Mouse (Mus musculus) embryonic fibroblast, embryonic 13.5 days (primary cell): ENCODE data around the gene Fuz.
A peak's percentile ranks its signal among the peaks of the same experiment; 100 is the strongest.

ENCODE experiments used
- CTCF ChIP-seq: IDR thresholded peaks from 2 replicates; pipeline ENCODE4 v1.5.1; 2011; ENCODE audit warnings: mild to moderate bottlenecking, control low read depth, low read length, moderate library complexity, borderline replicate concordance; ENCODE audit not compliant: insufficient read depth
- POLR2A ChIP-seq: IDR thresholded peaks from 2 replicates; pipeline ENCODE4 v1.6.1; 2011; ENCODE audit warnings: low read depth, mild to moderate bottlenecking, control low read depth, low read length, moderate library complexity

GRCm38 (mm10) chr7:44857905-44858304, 38.0 kb upstream of the Fuz start:
- TF ChIP-seq POLR2A (peak; percentile 78), CTCF (no peak)
